Mouse (Mus musculus): ENCODE measurements around the gene Nckipsd. TPM values are rescaled to one million over a fixed set of nuclear protein-coding genes. Genes with fewer than 3 reads are reported as not detected.
A peak's percentile ranks its signal among the peaks of the same experiment; 100 is the strongest.

Nckipsd gene
- total and polyA plus RNA-seq, 2 experiments from 2014 or later = 8.8 to 13.7 TPM

DNA sequence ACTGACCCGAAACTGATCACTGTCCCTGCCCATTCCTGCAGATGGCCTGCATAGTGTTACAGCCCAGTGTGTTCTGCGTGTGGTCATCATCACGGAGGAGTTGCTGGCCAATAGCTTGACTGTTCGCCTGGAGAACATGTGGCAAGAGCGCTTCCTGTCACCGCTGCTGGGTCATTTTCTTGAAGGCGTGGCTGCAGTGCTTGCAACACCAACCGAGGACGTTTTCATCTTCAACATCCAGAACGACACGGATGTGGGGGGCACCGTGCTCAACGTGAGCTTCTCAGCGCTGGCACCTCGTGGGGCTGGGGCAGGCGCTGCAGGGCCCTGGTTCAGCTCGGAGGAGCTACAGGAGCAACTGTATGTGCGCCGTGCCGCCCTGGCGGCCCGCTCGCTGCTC, 23.5 kb downstream of the Nckipsd start:
- no peak for ATAC-seq (ENCODE audit: insufficient read depth, low read depth)
- WGBS = 6% methylated on average over 23 of the region's 23 CpGs
- Histone ChIP-seq H3K36me3 (replicated peaks; ENCODE audit: control insufficient read depth, insufficient read depth, low read length) (no peaks in the 10 kb centered on the region), H3K9ac (replicated peaks; ENCODE audit: low read depth, low read length) (no peak overlapping the region), H3K27ac (ENCODE audit: low read depth) (no peak overlapping the region), H3K4me2 (ENCODE audit: low read depth, low read length) (peak overlapping the region; percentile 65), H3K4me1 (ENCODE audit: control insufficient read depth, insufficient read depth) (peaks cover 15% of the 10 kb centered on the region), H3K9me3 (replicated peaks; ENCODE audit: control insufficient read depth, low read length) (no peaks in the 10 kb centered on the region), H3K4me3 (ENCODE audit: low read depth, low read length) (peak overlapping the region; percentile 39), H3K27me3 (ENCODE audit: control insufficient read depth, insufficient read depth, low read length) (peaks cover 68% of the 10 kb centered on the region)
- DNase-seq (ENCODE audit: low spot score) = no peak
- TF ChIP-seq EP300 (IDR thresholded peaks at IDR 0.05; ENCODE audit: low read depth) (no peak), CTCF (IDR thresholded peaks at IDR 0.05; ENCODE audit: low read depth) (no peak)

DNA sequence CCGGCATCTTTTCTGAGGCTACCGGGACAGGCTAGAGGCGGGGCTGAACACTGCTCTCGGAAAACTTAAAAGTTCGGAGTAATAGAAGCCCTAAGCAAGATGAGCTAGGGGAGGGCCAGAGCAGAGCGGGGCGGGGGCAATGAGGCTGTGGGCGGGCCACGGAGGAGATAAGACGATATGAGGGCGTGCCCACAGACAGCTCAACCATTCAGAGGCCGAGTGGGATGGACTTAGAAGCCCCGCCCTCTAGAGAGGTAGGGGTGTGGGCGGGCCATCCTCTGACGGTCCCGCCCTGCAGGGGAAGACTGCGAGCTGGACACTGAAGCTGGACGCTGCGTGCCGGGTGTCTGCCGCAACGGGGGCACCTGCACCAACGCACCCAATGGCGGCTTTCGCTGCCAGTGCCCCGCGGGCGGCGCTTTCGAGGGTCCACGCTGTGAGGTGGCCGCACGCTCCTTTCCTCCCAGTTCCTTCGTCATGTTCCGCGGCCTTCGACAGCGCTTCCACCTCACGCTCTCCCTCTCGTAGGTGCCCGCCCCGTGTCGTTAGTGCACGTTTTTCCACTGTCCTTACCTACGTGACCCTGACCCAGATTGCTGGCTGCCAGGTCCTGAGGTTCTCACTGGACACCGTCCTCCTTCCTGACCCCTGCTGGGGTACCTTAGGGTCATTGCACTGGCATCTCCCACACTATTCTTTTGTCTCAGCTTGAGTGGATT, 24.4 kb downstream of the Nckipsd start:
- peaks cover 61% of the 10 kb centered on the region for H3K27me3 ChIP-seq (ENCODE audit: control insufficient read depth, insufficient read depth, low read length)
- ATAC-seq (ENCODE audit: insufficient read depth, low read depth) (peak; percentile 95), DNase-seq (ENCODE audit: low spot score) (peak; percentile 90)
- H3K4me1 ChIP-seq (ENCODE audit: control insufficient read depth, insufficient read depth) = peaks cover 15% of the 10 kb centered on the region
- no peak for TF ChIP-seq CTCF (IDR thresholded peaks at IDR 0.05; ENCODE audit: low read depth)
- TF ChIP-seq EP300 (IDR thresholded peaks at IDR 0.05; ENCODE audit: low read depth) = no peak
- H3K4me3 ChIP-seq (ENCODE audit: low read depth, low read length) = peak overlapping the region; percentile 39
- H3K9me3 ChIP-seq (replicated peaks; ENCODE audit: control insufficient read depth, low read length) = no peaks in the 10 kb centered on the region
- H3K36me3 ChIP-seq (replicated peaks; ENCODE audit: control insufficient read depth, insufficient read depth, low read length) = no peaks in the 10 kb centered on the region
- no peak overlapping the region for H3K27ac ChIP-seq (ENCODE audit: low read depth)
- H3K9ac ChIP-seq (replicated peaks; ENCODE audit: low read depth, low read length) = no peak overlapping the region
- WGBS = 6% methylated on average over 46 of the region's 46 CpGs
- H3K4me2 ChIP-seq (ENCODE audit: low read depth, low read length) = peak overlapping the region; percentile 65

DNA sequence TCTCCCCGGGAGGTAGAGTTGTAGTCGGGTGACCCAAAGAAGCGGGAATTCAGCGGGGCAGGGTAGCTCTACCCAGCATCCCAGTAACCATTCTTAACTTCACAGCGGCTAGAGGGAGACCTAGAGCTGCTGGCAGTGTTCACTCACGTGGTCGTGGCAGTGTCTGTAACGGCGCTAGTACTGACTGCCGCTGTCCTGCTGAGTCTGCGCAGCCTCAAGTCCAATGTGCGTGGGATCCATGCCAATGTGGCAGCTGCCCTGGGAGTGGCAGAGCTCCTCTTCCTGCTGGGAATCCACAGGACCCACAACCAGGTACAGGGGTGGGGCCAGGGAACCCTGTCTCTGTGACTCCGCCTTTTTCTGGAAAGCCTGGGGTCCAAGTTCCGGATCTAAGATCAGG, 34.8 kb downstream of the Nckipsd start:
- Histone ChIP-seq H3K9ac (replicated peaks; ENCODE audit: low read depth, low read length) (no peak overlapping the region), H3K4me2 (ENCODE audit: low read depth, low read length) (peak overlapping the region; percentile 13; the same call in 1 of the 2 replicates), H3K4me1 (ENCODE audit: control insufficient read depth, insufficient read depth) (no peaks in the 10 kb centered on the region), H3K4me3 (ENCODE audit: low read depth, low read length) (no peak overlapping the region), H3K36me3 (replicated peaks; ENCODE audit: control insufficient read depth, insufficient read depth, low read length) (no peaks in the 10 kb centered on the region), H3K27me3 (ENCODE audit: control insufficient read depth, insufficient read depth, low read length) (0 out of 2 replicates have a peak, but pooled peaks cover 3% of the 10 kb centered on the region), H3K27ac (ENCODE audit: low read depth) (no peak overlapping the region), H3K9me3 (replicated peaks; ENCODE audit: control insufficient read depth, low read length) (no peaks in the 10 kb centered on the region)
- DNase-seq (ENCODE audit: low spot score) (peak; percentile 60), ATAC-seq (ENCODE audit: insufficient read depth, low read depth) (peak; percentile 87)
- TF ChIP-seq EP300 (IDR thresholded peaks at IDR 0.05; ENCODE audit: low read depth) = no peak
- peak; percentile 52 for TF ChIP-seq CTCF (IDR thresholded peaks at IDR 0.05; ENCODE audit: low read depth)
- WGBS = 9% methylated on average over 14 of the region's 14 CpGs

DNA sequence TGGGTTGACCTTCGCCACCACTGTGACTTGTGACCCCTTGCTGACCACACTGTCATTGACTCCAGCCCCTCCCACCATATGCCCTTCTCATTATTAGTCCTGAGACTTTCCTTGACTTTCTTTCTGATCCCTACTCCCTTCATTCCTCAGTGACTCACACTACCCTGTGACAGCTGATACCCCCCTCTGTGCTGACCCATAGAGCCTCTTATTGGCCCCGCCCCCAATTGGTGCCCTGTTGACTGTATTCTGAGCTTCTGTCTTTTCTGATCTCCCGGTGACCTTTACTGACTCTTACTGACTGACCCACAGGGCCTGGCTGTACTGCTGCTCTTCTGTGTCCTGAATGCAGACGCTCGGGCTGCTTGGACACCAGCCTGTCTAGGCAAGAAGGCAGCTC, 37.2 kb downstream of the Nckipsd start:
- DNase-seq (ENCODE audit: low spot score) (no peak), ATAC-seq (ENCODE audit: insufficient read depth, low read depth) (no peak)
- 0 out of 2 replicates have a peak, but pooled peaks cover 6% of the 10 kb centered on the region for H3K27me3 ChIP-seq (ENCODE audit: control insufficient read depth, insufficient read depth, low read length)
- H3K9ac ChIP-seq (replicated peaks; ENCODE audit: low read depth, low read length) = no peak overlapping the region
- H3K4me1 ChIP-seq (ENCODE audit: control insufficient read depth, insufficient read depth) = no peaks in the 10 kb centered on the region
- H3K4me2 ChIP-seq (ENCODE audit: low read depth, low read length) = no peak overlapping the region
- WGBS = 62% methylated on average over 5 of the region's 5 CpGs
- no peak overlapping the region for H3K27ac ChIP-seq (ENCODE audit: low read depth)
- TF ChIP-seq CTCF (IDR thresholded peaks at IDR 0.05; ENCODE audit: low read depth) = no peak
- TF ChIP-seq EP300 (IDR thresholded peaks at IDR 0.05; ENCODE audit: low read depth) = no peak
- no peaks in the 10 kb centered on the region for H3K9me3 ChIP-seq (replicated peaks; ENCODE audit: control insufficient read depth, low read length)
- H3K36me3 ChIP-seq (replicated peaks; ENCODE audit: control insufficient read depth, insufficient read depth, low read length) = no peaks in the 10 kb centered on the region
- H3K4me3 ChIP-seq (ENCODE audit: low read depth, low read length) = no peak overlapping the region

DNA sequence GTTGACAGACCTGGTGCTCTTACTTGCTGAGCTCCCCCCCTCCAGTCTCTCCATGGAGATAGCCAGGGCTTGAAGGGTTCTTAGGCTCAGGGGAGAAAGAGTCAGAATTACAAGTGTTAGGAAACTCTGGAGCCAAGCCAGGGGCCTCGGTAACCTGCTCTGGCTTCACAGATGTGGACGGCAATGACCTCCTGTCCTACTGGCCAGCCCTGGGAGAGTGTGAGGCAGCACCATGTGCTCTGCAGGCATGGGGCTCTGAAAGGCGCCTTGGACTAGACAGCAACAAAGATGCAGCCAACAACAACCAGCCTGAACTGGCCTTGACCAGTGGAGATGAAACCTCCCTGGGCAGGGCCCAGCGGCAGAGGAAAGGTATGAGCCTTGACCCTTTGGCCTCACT, 39.2 kb downstream of the Nckipsd start:
- 64% methylated on average over 4 of the region's 4 CpGs for WGBS

More for the DNA sequence above, 39.2 kb downstream of the Nckipsd start:
- TF ChIP-seq CTCF (IDR thresholded peaks at IDR 0.05; ENCODE audit: low read depth) (no peak), EP300 (IDR thresholded peaks at IDR 0.05; ENCODE audit: low read depth) (no peak)
- no peak for ATAC-seq (ENCODE audit: insufficient read depth, low read depth)
- Histone ChIP-seq H3K4me2 (ENCODE audit: low read depth, low read length) (no peak overlapping the region), H3K4me3 (ENCODE audit: low read depth, low read length) (no peak overlapping the region), H3K36me3 (replicated peaks; ENCODE audit: control insufficient read depth, insufficient read depth, low read length) (no peaks in the 10 kb centered on the region), H3K9me3 (replicated peaks; ENCODE audit: control insufficient read depth, low read length) (no peaks in the 10 kb centered on the region), H3K9ac (replicated peaks; ENCODE audit: low read depth, low read length) (no peak overlapping the region), H3K4me1 (ENCODE audit: control insufficient read depth, insufficient read depth) (peaks cover 2% of the 10 kb centered on the region; the same call in 1 of the 2 replicates), H3K27ac (ENCODE audit: low read depth) (no peak overlapping the region), H3K27me3 (ENCODE audit: control insufficient read depth, insufficient read depth, low read length) (0 out of 2 replicates have a peak, but pooled peaks cover 6% of the 10 kb centered on the region)
- no peak for DNase-seq (ENCODE audit: low spot score)

Measured in heart, postnatal 0 days (tissue).